Mouse (Mus musculus) hindbrain, embryonic 15.5 days (tissue): ENCODE data around the gene Cdc42bpb. TPM values are rescaled to one million over a fixed set of nuclear protein-coding genes. Genes with fewer than 3 reads are reported as not detected.

Source experiments
- ATAC-seq: fragments of 200-750 bp; cut with Nextera tagmentation; 2 replicates; pipeline ENCODE4 v1.8.0; 2017; ENCODE audit warnings: low read depth, moderate number of reproducible peaks, moderate TSS enrichment; ENCODE audit not compliant: low FRiP score
- H3K27ac ChIP-seq: fragments of 300-500 bp; sonication (generic); replicated peaks from 2 replicates; pipeline ENCODE4 v1.5.1; 2015; ENCODE audit warnings: mild to moderate bottlenecking, inconsistent platforms
- H3K27me3 ChIP-seq: fragments of 300-500 bp; sonication (generic); 2 replicates; pipeline ENCODE4 v1.6.1; 2015; ENCODE audit warnings: control low read depth, inconsistent platforms
- H3K36me3 ChIP-seq: fragments of 300-500 bp; sonication (generic); 2 replicates; pipeline ENCODE4 v1.6.1; 2015; ENCODE audit warnings: control low read depth, inconsistent platforms
- H3K4me1 ChIP-seq: fragments of 300-500 bp; sonication (generic); replicated peaks from 2 replicates; pipeline ENCODE4 v1.6.1; 2015; ENCODE audit warnings: control low read depth, inconsistent platforms
- H3K4me2 ChIP-seq: fragments of 300-500 bp; sonication (generic); 2 replicates; pipeline ENCODE4 v1.6.1; 2015; ENCODE audit warnings: moderate library complexity, mild to moderate bottlenecking, inconsistent platforms
- H3K4me3 ChIP-seq: fragments of 300-500 bp; sonication (generic); 2 replicates; pipeline ENCODE4 v1.5.1; 2015; ENCODE audit warnings: mild to moderate bottlenecking, inconsistent platforms
- H3K9ac ChIP-seq: fragments of 300-500 bp; sonication (generic); 2 replicates; pipeline ENCODE4 v1.6.1; 2015; ENCODE audit warnings: inconsistent platforms
- H3K9me3 ChIP-seq: fragments of 300-500 bp; sonication (generic); 2 replicates; pipeline ENCODE4 v1.6.1; 2016; ENCODE audit warnings: control low read depth, inconsistent platforms
- WGBS: fragments of 180-500 bp; shearing (Covaris S2); methylation state at CpG from one replicate; pipeline ENCODE4 v1.1.7; 2015; 5-methylcytosine and 5-hydroxymethylcytosine counted together
- polyA plus RNA-seq: library from polyadenylated mRNA; unstranded; fragments of >200 nt; fragmentation: Nextera tagmentation; extraction: Ambion mirVana; gene quantifications from 2 replicates; pipeline ENCODE4 v1.2.1, GENCODE M21; 2015

Cdc42bpb gene
- polyA plus RNA-seq, 1 experiment from 2014 or later = 42.4 TPM

DNA sequence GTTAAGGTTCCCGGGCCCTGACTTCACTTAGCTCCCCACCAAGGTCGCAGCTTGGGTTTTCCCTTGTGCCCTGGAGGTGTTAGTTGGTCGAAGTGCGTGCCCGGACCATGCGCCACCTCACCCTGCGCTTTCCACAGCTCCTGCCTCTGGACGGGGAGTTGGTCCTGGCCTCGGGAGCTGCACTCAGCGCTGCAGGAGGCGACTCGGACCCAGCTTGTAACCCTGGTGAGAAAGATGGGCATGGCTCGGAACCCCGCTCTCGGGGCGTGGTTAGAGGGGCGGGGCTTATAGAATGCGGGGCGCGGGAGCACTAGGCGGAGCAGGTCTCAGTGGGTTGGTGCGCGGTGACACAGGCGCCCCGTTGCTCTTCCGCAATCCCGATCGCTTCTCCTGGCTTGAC, 103.5 kb downstream of the Cdc42bpb start:
- Histone ChIP-seq H3K36me3 (no peaks in the 10 kb centered on the region), H3K27ac (no peak overlapping the region), H3K27me3 (peaks cover 78% of the 10 kb centered on the region), H3K9ac (peak overlapping the region; percentile 39), H3K9me3 (no peaks in the 10 kb centered on the region), H3K4me2 (peak overlapping the region; percentile 87), H3K4me3 (peak overlapping the region; percentile 49), H3K4me1 (peaks cover 22% of the 10 kb centered on the region)
- 0 out of 2 replicates have a peak, but pooled peaks have one; percentile 9 for ATAC-seq
- 3% methylated on average over 28 of the region's 28 CpGs for WGBS

GRCm38 (mm10) chr12:111272420-111272819, 105.1 kb downstream of the Cdc42bpb start:
- Histone ChIP-seq H3K4me2 (no peak overlapping the region), H3K4me3 (no peak overlapping the region), H3K9me3 (no peaks in the 10 kb centered on the region), H3K36me3 (no peaks in the 10 kb centered on the region), H3K27ac (no peak overlapping the region), H3K9ac (no peak overlapping the region), H3K4me1 (peaks cover 22% of the 10 kb centered on the region), H3K27me3 (peaks cover 78% of the 10 kb centered on the region)
- 21% methylated on average over 12 of the region's 12 CpGs for WGBS
- ATAC-seq = no peak

DNA sequence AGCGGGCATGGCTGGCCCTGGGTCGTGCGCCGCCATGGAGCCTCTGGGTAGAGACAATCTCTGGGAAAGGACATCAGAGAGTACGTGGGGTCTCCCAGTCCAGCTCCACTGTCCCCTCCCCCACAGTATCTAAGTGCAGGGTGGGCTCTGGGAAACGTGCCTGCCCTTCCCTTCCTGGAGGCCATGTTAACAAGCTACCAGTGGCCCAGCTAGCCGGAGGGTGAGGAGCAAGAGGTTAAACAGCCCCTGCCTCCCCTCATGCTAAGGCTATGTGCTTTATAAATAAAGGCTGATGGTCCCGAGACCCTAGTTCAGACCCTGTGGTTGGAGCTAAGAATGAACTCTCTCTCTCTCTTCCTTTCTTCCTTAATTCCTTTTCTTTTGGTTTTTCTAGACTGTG, 105.6 kb downstream of the Cdc42bpb start:
- Histone ChIP-seq H3K36me3 (no peaks in the 10 kb centered on the region), H3K27me3 (peaks cover 77% of the 10 kb centered on the region), H3K9me3 (no peaks in the 10 kb centered on the region), H3K4me3 (no peak overlapping the region), H3K9ac (no peak overlapping the region), H3K4me1 (peaks cover 22% of the 10 kb centered on the region), H3K4me2 (no peak overlapping the region), H3K27ac (no peak overlapping the region)
- ATAC-seq = no peak
- WGBS = 22% methylated on average over 8 of the region's 8 CpGs

DNA sequence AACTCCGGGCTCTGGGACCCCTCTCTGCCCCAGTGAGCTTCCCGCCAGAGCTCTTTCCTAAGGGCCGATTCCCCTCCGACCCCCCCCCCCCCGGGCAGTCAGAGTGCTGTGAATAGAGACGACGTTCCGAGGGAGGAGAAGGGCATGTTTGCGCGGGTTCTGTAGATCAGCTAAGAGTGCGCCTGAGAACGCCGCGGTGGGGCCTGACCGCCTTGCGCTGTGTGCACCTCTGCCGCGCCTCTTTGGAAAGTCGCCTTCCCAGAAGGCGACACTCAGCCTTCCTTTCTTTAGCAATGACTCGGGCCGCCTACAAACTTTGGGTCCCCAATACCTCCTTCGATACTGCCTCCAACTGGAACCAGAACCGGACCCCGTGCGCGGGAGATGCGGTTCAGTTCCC, 106.1 kb downstream of the Cdc42bpb start:
- no peak for ATAC-seq
- 8% methylated on average over 27 of the region's 28 CpGs for WGBS
- no peak overlapping the region for H3K4me2 ChIP-seq
- H3K4me3 ChIP-seq = no peak overlapping the region
- H3K36me3 ChIP-seq = no peaks in the 10 kb centered on the region
- no peak overlapping the region for H3K9ac ChIP-seq
- no peaks in the 10 kb centered on the region for H3K9me3 ChIP-seq
- peaks cover 22% of the 10 kb centered on the region for H3K4me1 ChIP-seq
- no peak overlapping the region for H3K27ac ChIP-seq
- H3K27me3 ChIP-seq = peaks cover 71% of the 10 kb centered on the region

DNA sequence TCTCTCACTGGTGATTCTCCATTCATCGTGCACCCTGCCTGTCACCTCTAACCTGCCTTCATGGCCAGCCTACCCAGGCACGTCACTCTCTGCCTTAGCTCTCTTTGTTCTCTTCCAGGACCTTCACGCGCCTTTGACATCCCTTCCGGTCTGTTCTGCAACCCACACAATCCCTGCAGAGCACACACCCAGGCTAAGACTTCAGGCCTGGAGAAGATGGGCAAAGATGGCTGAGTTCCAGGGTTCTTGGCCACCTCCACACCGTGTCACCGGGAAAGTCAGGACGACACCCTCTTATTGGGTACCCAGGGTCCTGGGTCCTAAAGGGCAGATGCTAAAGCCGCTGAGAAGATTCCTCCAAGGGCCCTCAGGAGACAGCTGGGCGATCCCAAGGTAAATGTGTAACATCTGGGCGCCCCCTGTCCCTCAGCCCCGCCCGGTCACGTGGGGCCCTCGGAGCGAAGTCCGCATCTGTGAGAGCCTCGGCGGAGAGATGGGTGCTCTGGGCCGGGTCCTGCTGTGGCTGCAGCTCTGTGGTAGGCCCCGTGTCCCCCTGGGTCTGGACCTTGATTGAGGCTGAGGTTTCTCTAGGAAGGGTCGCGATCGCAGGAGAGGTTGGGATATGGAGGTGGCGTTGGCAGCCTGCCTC, 106.8 kb downstream of the Cdc42bpb start, which contains the start of gene Amn:
Amn (plus strand) TSS at position 467 of the 649 bp plus-strand sequence.
- ATAC-seq = no peak
- H3K4me2 ChIP-seq = no peak within 1 kb of the TSS
- no peak within 1 kb of the TSS for H3K27ac ChIP-seq
- H3K4me1 ChIP-seq = peaks cover 22% of the 10 kb centered on the region
- 32% methylated on average over 23 of the region's 25 CpGs for WGBS
- no peak within 1 kb of the TSS for H3K9ac ChIP-seq
- no peak within 1 kb of the TSS for H3K4me3 ChIP-seq
- H3K27me3 ChIP-seq = peaks cover 65% of the 10 kb centered on the region
- H3K9me3 ChIP-seq = no peaks in the 10 kb centered on the region
- no peaks in the 10 kb centered on the region for H3K36me3 ChIP-seq

DNA sequence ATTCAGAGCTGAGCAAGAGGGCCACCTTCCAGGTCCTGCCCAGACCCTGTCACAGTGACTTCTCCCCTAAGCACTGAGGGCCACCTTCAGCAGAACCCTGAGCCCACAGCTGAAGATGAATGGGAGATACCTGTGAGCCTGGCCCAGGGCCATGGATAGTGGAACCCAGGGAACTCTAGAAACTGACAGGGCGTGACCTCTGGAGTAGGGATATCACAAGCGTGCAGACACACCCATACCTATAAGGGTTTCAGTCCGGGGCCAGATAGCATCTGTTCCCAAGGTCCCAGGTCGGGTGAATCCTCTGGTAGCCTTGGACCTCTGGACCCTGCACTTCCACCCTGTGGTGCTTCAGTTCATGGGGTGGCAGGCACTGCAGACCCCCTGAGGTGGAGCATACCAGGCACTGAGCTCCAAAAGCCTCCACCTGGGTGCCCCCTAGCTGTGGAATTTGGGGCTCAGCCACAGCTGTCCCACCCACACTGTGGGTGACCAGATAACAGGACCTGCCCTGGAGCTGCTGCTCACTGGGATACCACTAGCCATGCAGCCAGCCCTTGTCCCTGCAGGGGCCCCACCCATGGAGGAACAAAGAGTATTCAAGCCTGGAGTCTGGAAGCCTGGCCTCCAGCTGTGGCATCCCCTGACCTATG, 109.7 kb downstream of the Cdc42bpb start:
- Histone ChIP-seq H3K36me3 (no peaks in the 10 kb centered on the region; the same call in 1 of the 2 replicates), H3K4me3 (no peak overlapping the region), H3K4me1 (no peaks in the 10 kb centered on the region), H3K9ac (no peak overlapping the region), H3K9me3 (no peaks in the 10 kb centered on the region), H3K27ac (no peak overlapping the region), H3K27me3 (peaks cover 36% of the 10 kb centered on the region), H3K4me2 (no peak overlapping the region)
- no peak for ATAC-seq
- 75% methylated on average over 4 of the region's 4 CpGs for WGBS

GRCm38 (mm10) chr12:111266592-111266991, 110.9 kb downstream of the Cdc42bpb start:
- ATAC-seq = no peak
- WGBS = 88% methylated on average over 12 of the region's 12 CpGs
- H3K27ac ChIP-seq = no peak overlapping the region
- H3K36me3 ChIP-seq = peaks cover 5% of the 10 kb centered on the region; the same call in 1 of the 2 replicates
- no peak overlapping the region for H3K9ac ChIP-seq
- H3K4me3 ChIP-seq = no peak overlapping the region
- H3K4me1 ChIP-seq = no peaks in the 10 kb centered on the region
- peaks cover 25% of the 10 kb centered on the region for H3K27me3 ChIP-seq
- no peaks in the 10 kb centered on the region for H3K9me3 ChIP-seq
- no peak overlapping the region for H3K4me2 ChIP-seq

DNA sequence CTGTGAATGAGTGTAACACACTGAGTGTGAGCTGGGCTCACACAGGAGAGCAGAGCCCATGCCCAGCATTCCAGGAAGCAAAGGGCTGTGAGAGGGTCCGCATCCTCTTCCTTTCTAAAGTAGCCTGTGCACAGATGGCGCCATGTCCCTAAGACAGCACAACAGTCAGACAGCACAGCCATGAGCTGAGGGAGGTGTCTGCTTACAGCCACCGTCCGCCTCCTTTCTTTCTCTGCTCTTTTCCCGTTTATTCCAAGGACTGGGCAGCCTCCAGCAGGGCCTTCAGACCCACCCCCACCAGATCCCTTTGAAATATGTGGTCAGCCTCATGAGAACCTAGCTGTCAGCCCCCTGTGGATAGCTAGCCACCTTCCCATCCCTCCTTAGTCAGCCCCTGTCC, 112.3 kb downstream of the Cdc42bpb start:
- Histone ChIP-seq H3K9ac (no peak overlapping the region), H3K36me3 (peaks cover 10% of the 10 kb centered on the region; the same call in 1 of the 2 replicates), H3K9me3 (no peaks in the 10 kb centered on the region), H3K27ac (no peak overlapping the region), H3K4me2 (no peak overlapping the region), H3K27me3 (peaks cover 11% of the 10 kb centered on the region), H3K4me3 (no peak overlapping the region), H3K4me1 (no peaks in the 10 kb centered on the region)
- ATAC-seq = no peak
- WGBS = 66% methylated on average over 5 of the region's 5 CpGs

DNA sequence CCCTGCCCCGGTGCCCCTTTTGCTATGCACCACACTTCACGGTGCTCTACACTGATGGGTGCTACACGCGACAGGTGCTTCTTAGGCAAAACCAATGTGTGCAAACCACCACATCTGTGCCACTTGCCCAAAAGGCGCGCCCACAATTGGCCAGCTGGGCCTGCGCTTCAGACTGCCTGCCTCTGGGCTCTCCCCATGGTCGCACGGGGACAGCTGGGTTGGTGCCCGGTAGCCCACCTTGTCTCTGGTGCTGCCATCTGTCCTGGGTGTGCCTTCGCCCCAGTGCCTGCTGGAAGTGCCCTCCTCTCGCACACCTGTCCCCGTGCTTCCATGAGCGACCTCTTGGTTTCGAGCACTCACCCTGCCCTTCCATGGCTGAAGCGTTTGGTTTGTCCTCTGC, 113.9 kb downstream of the Cdc42bpb start:
- H3K36me3 ChIP-seq = peaks cover 10% of the 10 kb centered on the region; the same call in 1 of the 2 replicates
- H3K4me3 ChIP-seq = no peak overlapping the region
- WGBS = 92% methylated on average over 16 of the region's 16 CpGs
- H3K9ac ChIP-seq = no peak overlapping the region
- no peaks in the 10 kb centered on the region for H3K9me3 ChIP-seq
- H3K27me3 ChIP-seq = no peaks in the 10 kb centered on the region
- H3K4me1 ChIP-seq = no peaks in the 10 kb centered on the region
- H3K27ac ChIP-seq = no peak overlapping the region
- no peak for ATAC-seq
- no peak overlapping the region for H3K4me2 ChIP-seq

DNA sequence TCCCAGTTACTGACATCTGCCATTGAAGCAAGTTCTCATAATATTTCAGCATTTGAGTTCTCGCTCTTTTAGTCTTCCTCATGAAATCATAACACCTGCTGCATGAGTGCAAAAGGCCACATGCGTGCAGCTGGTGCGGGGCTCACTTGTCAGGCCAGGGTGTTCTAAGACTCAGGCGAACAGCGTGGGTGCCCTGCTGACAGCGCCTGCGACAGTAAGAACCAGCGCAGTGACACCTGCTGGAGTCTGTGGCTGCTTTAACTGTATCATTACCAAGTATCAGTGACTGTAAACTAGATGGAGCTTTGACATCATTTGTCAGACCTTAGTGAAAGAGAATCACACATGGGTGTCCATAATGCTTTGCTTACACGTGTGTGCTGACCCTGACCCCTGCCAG, 126.3 kb downstream of the Cdc42bpb start:
- Histone ChIP-seq H3K9ac (no peak overlapping the region), H3K27me3 (no peaks in the 10 kb centered on the region), H3K9me3 (no peaks in the 10 kb centered on the region), H3K4me1 (no peaks in the 10 kb centered on the region), H3K4me2 (no peak overlapping the region), H3K27ac (no peak overlapping the region), H3K36me3 (peaks cover 23% of the 10 kb centered on the region), H3K4me3 (no peak overlapping the region)
- ATAC-seq = no peak
- WGBS = 66% methylated on average over 9 of the region's 9 CpGs

DNA sequence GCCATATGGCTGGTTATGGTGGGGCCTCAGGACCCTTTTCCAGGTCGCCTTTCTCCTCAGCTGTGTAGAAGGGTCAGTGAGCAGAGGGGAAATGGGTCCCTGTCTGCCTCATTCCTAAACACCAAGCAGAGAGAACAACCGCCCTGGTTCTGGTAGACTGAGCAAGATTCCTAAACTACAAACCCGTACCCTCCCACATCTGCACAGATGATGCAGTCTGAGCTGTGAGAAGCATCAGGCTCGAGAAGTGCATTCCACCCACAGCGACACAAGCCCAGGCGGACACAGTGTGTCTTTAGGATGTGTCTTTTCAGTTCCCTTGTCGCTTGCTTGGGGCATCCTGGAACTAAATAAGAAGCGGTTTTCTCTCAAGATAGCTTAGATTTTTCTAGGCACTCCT, 127.4 kb downstream of the Cdc42bpb start:
- H3K36me3 ChIP-seq = peaks cover 18% of the 10 kb centered on the region
- no peak for ATAC-seq
- no peak overlapping the region for H3K4me2 ChIP-seq
- H3K9me3 ChIP-seq = no peaks in the 10 kb centered on the region
- H3K4me3 ChIP-seq = no peak overlapping the region
- no peak overlapping the region for H3K9ac ChIP-seq
- 90% methylated on average over 8 of the region's 8 CpGs for WGBS
- H3K27me3 ChIP-seq = no peaks in the 10 kb centered on the region
- no peak overlapping the region for H3K27ac ChIP-seq
- H3K4me1 ChIP-seq = no peaks in the 10 kb centered on the region

- 74% methylated on average over 3 of the region's 3 CpGs for WGBS
Measured at GRCm38 (mm10) chr12:111249095-111249494, 128.4 kb downstream of the Cdc42bpb start.

More at GRCm38 (mm10) chr12:111249095-111249494, 128.4 kb downstream of the Cdc42bpb start:
- no peaks in the 10 kb centered on the region for H3K4me1 ChIP-seq
- H3K27me3 ChIP-seq = no peaks in the 10 kb centered on the region
- H3K36me3 ChIP-seq = peaks cover 18% of the 10 kb centered on the region
- ATAC-seq = no peak
- no peak overlapping the region for H3K4me2 ChIP-seq
- no peak overlapping the region for H3K9ac ChIP-seq
- no peaks in the 10 kb centered on the region for H3K9me3 ChIP-seq
- no peak overlapping the region for H3K4me3 ChIP-seq
- no peak overlapping the region for H3K27ac ChIP-seq
